Mouse (Mus musculus) lung, adult 2 months (tissue): ENCODE results near the gene Rhebl1.

ENCODE experiments used
- CTCF ChIP-seq: fragments of 200-500 bp; IDR thresholded peaks from 2 replicates; pipeline ENCODE4 v1.5.1; 2011; ENCODE audit warnings: mild to moderate bottlenecking, low read length, control low read depth; ENCODE audit not compliant: insufficient read depth
- POLR2A ChIP-seq: fragments of 200-500 bp; IDR thresholded peaks from 2 replicates; pipeline ENCODE4 v1.6.1; 2011; ENCODE audit warnings: low read depth, mild to moderate bottlenecking, control low read depth, low read length, borderline replicate concordance; ENCODE audit errors: extremely low read depth

GRCm38 (mm10) chr15:98837006-98837742, 57.2 kb downstream of the Rhebl1 start:
- TF ChIP-seq CTCF, result no peak
- TF ChIP-seq POLR2A, result no peak
